Mouse (Mus musculus): ENCODE results near the gene P2ry2. TPM values are rescaled to one million over a fixed set of nuclear protein-coding genes. Genes with fewer than 3 reads are reported as not detected.

P2ry2 gene
- polyA plus RNA-seq, 1 experiment, result 0.82 TPM

- WGBS, result 69% methylated on average over 8 of the region's 8 CpGs
- H3K4me3 ChIP-seq (replicated peaks; ENCODE audit: control insufficient read depth, low read depth, low read length), result no peak overlapping the region
- no peak overlapping the region for H3K27ac ChIP-seq (ENCODE audit: control insufficient read depth, insufficient read depth, low read depth, low read length, poor library complexity)
- peaks cover 8% of the 10 kb centered on the region for H3K4me1 ChIP-seq (ENCODE audit: control insufficient read depth, insufficient read depth, low read length)
- TF ChIP-seq CTCF (IDR thresholded peaks at IDR 0.05; ENCODE audit: control insufficient read depth, insufficient read depth, low read length) (no peak), POLR2A (IDR thresholded peaks at IDR 0.05; ENCODE audit: borderline replicate concordance, control insufficient read depth, low read depth, low read length) (no peak)
Observed at GRCm38 (mm10) chr7:101031234-101031633, 18.6 kb upstream of the P2ry2 start.

- Histone ChIP-seq H3K4me3 (replicated peaks; ENCODE audit: control insufficient read depth, low read depth, low read length) (no peak overlapping the region), H3K27ac (ENCODE audit: control insufficient read depth, insufficient read depth, low read depth, low read length, poor library complexity) (no peak overlapping the region), H3K4me1 (ENCODE audit: control insufficient read depth, insufficient read depth, low read length) (peaks cover 8% of the 10 kb centered on the region)
- TF ChIP-seq CTCF (IDR thresholded peaks at IDR 0.05; ENCODE audit: control insufficient read depth, insufficient read depth, low read length), result no peak
- no peak for TF ChIP-seq POLR2A (IDR thresholded peaks at IDR 0.05; ENCODE audit: borderline replicate concordance, control insufficient read depth, low read depth, low read length)
Observed at GRCm38 (mm10) chr7:101030756-101031155, 18.1 kb upstream of the P2ry2 start.

GRCm38 (mm10) chr7:101029446-101029845 lies 16.8 kb upstream of the P2ry2 start:
- H3K27ac ChIP-seq (ENCODE audit: control insufficient read depth, insufficient read depth, low read depth, low read length, poor library complexity), result peak overlapping the region; percentile 84
- TF ChIP-seq CTCF (IDR thresholded peaks at IDR 0.05; ENCODE audit: control insufficient read depth, insufficient read depth, low read length), result no peak
- no peak for TF ChIP-seq POLR2A (IDR thresholded peaks at IDR 0.05; ENCODE audit: borderline replicate concordance, control insufficient read depth, low read depth, low read length)
- peaks cover 8% of the 10 kb centered on the region for H3K4me1 ChIP-seq (ENCODE audit: control insufficient read depth, insufficient read depth, low read length)
- H3K4me3 ChIP-seq (replicated peaks; ENCODE audit: control insufficient read depth, low read depth, low read length), result no peak overlapping the region
- 12% methylated on average over 6 of the region's 6 CpGs for WGBS

GRCm38 (mm10) chr7:101028991-101029390 lies 16.3 kb upstream of the P2ry2 start:
- no peak overlapping the region for H3K4me3 ChIP-seq (replicated peaks; ENCODE audit: control insufficient read depth, low read depth, low read length)
- no peak for TF ChIP-seq POLR2A (IDR thresholded peaks at IDR 0.05; ENCODE audit: borderline replicate concordance, control insufficient read depth, low read depth, low read length)
- TF ChIP-seq CTCF (IDR thresholded peaks at IDR 0.05; ENCODE audit: control insufficient read depth, insufficient read depth, low read length), result no peak
- H3K27ac ChIP-seq (ENCODE audit: control insufficient read depth, insufficient read depth, low read depth, low read length, poor library complexity), result peak overlapping the region; percentile 84
- 58% methylated on average over 9 of the region's 9 CpGs for WGBS
- H3K4me1 ChIP-seq (ENCODE audit: control insufficient read depth, insufficient read depth, low read length), result peaks cover 8% of the 10 kb centered on the region

- no peak overlapping the region for H3K4me3 ChIP-seq (replicated peaks; ENCODE audit: control insufficient read depth, low read depth, low read length)
- peaks cover 8% of the 10 kb centered on the region for H3K4me1 ChIP-seq (ENCODE audit: control insufficient read depth, insufficient read depth, low read length)
- WGBS, result 6% methylated on average over 5 of the region's 5 CpGs
- no peak for TF ChIP-seq CTCF (IDR thresholded peaks at IDR 0.05; ENCODE audit: control insufficient read depth, insufficient read depth, low read length)
- no peak for TF ChIP-seq POLR2A (IDR thresholded peaks at IDR 0.05; ENCODE audit: borderline replicate concordance, control insufficient read depth, low read depth, low read length)
- H3K27ac ChIP-seq (ENCODE audit: control insufficient read depth, insufficient read depth, low read depth, low read length, poor library complexity), result peak overlapping the region; percentile 84
Observed at GRCm38 (mm10) chr7:101028444-101028757, 15.7 kb upstream of the P2ry2 start.

GRCm38 (mm10) chr7:101027623-101028443 lies 15.2 kb upstream of the P2ry2 start:
- WGBS, result 14% methylated on average over 10 of the region's 10 CpGs

GRCm38 (mm10) chr7:101026836-101027235 lies 14.2 kb upstream of the P2ry2 start:
- Histone ChIP-seq H3K27ac (ENCODE audit: control insufficient read depth, insufficient read depth, low read depth, low read length, poor library complexity) (no peak overlapping the region), H3K4me3 (replicated peaks; ENCODE audit: control insufficient read depth, low read depth, low read length) (no peak overlapping the region), H3K4me1 (ENCODE audit: control insufficient read depth, insufficient read depth, low read length) (peaks cover 5% of the 10 kb centered on the region; the same call in 1 of the 2 replicates)
- 19% methylated on average over 5 of the region's 5 CpGs for WGBS
- TF ChIP-seq CTCF (IDR thresholded peaks at IDR 0.05; ENCODE audit: control insufficient read depth, insufficient read depth, low read length), result no peak
- no peak for TF ChIP-seq POLR2A (IDR thresholded peaks at IDR 0.05; ENCODE audit: borderline replicate concordance, control insufficient read depth, low read depth, low read length)

More at GRCm38 (mm10) chr7:101027623-101028443, 15.2 kb upstream of the P2ry2 start:
- Histone ChIP-seq H3K27ac (ENCODE audit: control insufficient read depth, insufficient read depth, low read depth, low read length, poor library complexity) (peak overlapping the region; percentile 84), H3K4me3 (replicated peaks; ENCODE audit: control insufficient read depth, low read depth, low read length) (no peak overlapping the region), H3K4me1 (ENCODE audit: control insufficient read depth, insufficient read depth, low read length) (peaks cover 8% of the 10 kb centered on the region)
- no peak for TF ChIP-seq CTCF (IDR thresholded peaks at IDR 0.05; ENCODE audit: control insufficient read depth, insufficient read depth, low read length)
- no peak for TF ChIP-seq POLR2A (IDR thresholded peaks at IDR 0.05; ENCODE audit: borderline replicate concordance, control insufficient read depth, low read depth, low read length)

GRCm38 (mm10) chr7:101017492-101017891 lies 4.8 kb upstream of the P2ry2 start:
- Histone ChIP-seq H3K4me3 (replicated peaks; ENCODE audit: control insufficient read depth, low read depth, low read length) (no peak overlapping the region), H3K27ac (ENCODE audit: control insufficient read depth, insufficient read depth, low read depth, low read length, poor library complexity) (no peak overlapping the region; the same call in 1 of the 2 replicates), H3K4me1 (ENCODE audit: control insufficient read depth, insufficient read depth, low read length) (no peaks in the 10 kb centered on the region; the same call in 1 of the 2 replicates)
- 77% methylated on average over 6 of the region's 6 CpGs for WGBS
- no peak for TF ChIP-seq POLR2A (IDR thresholded peaks at IDR 0.05; ENCODE audit: borderline replicate concordance, control insufficient read depth, low read depth, low read length)
- TF ChIP-seq CTCF (IDR thresholded peaks at IDR 0.05; ENCODE audit: control insufficient read depth, insufficient read depth, low read length), result no peak
